Mouse (Mus musculus) layer of hippocampus, adult 9-11 months (tissue): ENCODE data around the gene Fbxo31.
"Not testable (repeated sequence)": the region's sequence is repeated elsewhere in the genome, so short reads cannot be mapped to it uniquely, and the experiment has no call there.

Experiments used
- DNase-seq: peaks from one replicate; pipeline ENCODE4 v3.0.0; 2022

Gene Fbxo31

DNA sequence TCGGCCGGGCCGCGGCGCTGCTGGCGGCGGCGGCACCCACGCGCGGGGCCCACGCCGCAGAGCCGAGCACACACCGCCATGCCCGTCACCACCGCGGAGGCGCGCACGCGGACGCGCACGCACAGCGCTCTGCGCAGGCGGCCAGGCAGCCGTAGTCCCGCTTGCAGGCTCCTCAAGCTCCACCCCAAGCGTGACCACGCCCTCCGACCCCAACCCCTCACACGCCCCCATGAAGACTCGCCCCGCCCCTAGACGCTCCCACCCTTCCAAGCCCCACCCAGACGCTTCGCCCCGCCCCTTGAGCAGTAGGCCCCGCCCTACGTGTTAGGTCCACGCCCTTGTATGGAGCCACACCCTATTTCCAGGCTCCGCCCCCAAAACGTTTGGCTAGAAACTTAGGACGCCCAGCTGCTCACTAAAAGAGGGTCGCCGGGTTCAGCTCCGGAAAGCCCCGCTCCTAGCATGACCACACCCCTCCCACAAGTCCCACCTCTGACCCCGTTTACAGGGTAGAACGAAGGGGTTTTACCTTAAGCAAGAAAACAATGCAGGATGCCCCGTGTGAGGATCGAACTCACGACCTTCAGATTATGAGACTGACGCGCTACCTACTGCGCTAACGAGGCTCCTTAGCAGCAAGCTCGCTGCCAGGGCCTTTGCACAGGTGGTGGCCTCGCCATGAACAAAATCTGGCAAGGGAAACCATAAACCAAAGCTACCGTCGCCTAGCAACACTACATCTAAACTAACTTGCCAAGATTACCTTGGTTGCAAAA lies at the start of gene Fbxo31:
Gene Fbxo31 (minus strand): TSS at position 131 of the 776 bp plus-strand sequence.
- peak; percentile 94 for DNase-seq

- no peak for DNase-seq
These were observed 44.4 kb upstream of the Fbxo31 start for GRCm38 (mm10) chr8:121623043-121623442.

GRCm38 (mm10) chr8:121621879-121622278 lies 43.3 kb upstream of the Fbxo31 start:
- DNase-seq, result no peak

DNA sequence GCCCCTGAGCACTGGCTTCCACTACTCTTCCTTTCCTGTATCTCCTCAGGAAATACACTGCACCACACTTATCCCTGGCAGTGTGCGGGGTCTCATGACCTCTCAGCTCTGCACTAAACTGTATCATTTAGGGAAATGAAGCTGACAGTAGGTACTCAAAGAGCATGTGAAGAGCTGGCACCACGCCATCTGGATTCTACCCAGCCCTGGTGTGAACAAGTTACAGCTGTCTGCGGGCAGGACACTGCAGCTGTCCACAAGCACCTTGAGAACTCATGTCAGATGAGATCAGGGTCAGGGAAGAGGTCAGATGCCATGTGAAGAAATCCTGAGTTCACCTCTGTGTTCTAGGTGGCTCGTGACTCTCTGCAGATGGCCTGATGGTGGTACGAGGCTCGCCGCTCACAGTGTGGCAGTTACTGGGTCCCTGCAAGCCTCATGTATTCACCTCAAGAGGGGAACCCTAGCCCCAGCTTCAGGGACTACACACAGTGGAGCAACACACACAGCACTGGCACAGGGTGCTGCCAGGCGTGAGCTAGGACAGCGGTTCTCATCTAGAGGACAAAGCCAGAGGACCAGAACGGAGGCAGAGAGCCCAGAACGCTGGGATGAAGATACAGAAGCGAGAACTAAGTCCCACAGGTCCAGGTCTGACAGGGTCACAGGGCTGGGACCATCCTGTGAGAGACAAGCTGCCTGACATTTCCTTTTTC lies 42.4 kb upstream of the Fbxo31 start:
- no peak for DNase-seq

GRCm38 (mm10) chr8:121619401-121619995 lies 40.9 kb upstream of the Fbxo31 start:
- DNase-seq, result no peak

- DNase-seq, result no peak
These were observed 34.8 kb upstream of the Fbxo31 start for GRCm38 (mm10) chr8:121613419-121613818.

DNA sequence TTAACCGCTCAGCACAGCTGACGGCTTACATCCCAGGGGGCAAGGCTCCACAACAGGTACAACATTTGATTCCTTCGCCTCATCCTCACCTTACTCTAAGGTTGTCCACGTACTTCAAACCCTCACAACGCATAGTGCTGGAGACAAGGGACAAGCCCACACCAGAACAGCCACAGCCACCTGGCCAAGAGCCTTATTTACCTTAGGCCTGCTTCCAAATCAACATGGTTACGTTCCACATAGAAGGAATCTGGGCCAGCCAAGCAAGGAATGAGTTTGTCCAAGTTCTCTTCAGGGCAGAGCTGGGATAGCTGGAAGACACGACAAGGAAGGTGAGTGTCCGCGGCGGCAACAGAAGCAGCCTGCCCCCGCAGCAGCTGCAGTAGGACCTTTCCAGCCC lies 31.3 kb upstream of the Fbxo31 start:
- DNase-seq, result no peak

DNA sequence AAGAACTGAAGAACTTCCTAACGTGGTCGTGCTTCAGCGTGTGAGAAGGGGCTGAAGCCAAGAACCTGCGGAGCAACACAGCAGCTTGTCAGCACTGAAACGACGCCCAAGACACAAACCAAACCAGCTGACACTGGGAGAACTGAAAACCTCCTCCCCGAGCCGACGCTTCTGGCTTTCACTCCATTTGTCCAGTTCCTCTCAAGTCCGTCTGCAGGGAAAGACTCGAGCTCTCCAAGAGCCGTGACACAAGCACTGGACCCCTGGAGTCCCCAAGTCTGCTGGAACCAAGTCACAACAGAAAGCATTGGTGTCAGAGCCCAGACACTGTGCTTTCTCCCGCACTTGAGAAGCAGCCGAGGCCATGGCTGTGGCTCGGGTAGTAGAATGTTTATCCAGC lies 30.6 kb upstream of the Fbxo31 start:
- no peak for DNase-seq

DNA sequence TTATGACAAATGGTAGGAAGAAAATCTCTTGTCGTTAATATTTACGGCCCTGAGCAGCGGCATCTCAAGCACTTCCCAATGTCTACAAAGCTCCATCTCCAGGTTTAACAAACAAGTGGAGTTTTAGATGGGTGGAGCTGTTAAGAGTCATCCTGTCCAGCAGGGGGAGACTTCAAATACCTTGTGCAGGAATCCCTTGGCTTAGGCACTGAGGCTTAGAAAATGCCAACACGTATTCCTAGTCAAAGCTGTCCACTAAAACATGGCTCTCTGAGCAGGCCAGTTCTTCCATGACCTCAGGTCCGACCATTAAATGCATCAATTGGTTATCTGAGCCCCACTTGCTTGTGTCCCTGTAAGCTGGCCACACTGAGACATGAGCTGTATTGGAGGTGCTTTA lies 29.1 kb upstream of the Fbxo31 start:
- no peak for DNase-seq

DNA sequence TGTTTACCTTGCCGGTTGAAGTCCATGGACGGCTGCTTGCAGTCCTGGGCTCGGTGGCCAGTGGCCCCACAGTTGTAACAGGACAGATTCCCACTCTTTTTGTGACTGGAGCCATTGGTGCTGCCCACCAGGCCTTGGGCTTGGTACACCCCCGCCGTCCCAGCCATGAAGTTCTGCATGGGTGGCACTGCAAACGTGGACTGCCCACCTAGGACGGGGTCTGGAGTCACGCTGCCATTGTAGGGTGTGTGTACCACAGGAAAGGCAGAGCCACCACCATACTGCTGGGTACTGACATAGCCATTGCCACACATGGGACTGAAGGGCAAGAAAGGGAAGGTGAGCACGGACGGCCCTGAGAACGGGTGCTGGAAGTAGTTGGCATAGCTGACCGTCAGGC lies 25.2 kb upstream of the Fbxo31 start:
- DNase-seq, result no peak

GRCm38 (mm10) chr8:121602860-121603259 lies 24.3 kb upstream of the Fbxo31 start:
- peak; percentile 84 for DNase-seq

GRCm38 (mm10) chr8:121602411-121602810 lies 23.8 kb upstream of the Fbxo31 start:
- DNase-seq, result no peak

DNA sequence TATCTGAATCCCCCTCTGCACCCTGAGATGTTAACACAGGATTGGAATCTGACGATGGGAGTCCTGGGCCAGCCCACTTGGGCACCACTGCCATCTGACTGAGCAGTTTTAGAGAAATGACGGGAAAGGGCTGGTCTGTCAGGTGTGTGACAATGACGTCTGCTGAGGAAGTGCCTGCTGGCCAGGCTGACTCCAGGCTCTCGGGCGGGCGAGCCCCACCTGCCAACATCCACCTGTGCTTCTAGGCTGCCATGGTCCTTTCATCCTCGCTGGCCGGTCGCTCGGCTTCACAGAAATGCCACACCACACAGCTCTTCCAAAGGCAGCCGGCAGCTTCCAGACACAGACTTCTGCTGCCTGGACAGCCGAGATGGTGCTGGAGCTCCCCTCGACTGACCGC lies 21.2 kb upstream of the Fbxo31 start:
- DNase-seq, result no peak

GRCm38 (mm10) chr8:121598892-121599291 lies 20.3 kb upstream of the Fbxo31 start:
- peak; percentile 69 for DNase-seq

DNA sequence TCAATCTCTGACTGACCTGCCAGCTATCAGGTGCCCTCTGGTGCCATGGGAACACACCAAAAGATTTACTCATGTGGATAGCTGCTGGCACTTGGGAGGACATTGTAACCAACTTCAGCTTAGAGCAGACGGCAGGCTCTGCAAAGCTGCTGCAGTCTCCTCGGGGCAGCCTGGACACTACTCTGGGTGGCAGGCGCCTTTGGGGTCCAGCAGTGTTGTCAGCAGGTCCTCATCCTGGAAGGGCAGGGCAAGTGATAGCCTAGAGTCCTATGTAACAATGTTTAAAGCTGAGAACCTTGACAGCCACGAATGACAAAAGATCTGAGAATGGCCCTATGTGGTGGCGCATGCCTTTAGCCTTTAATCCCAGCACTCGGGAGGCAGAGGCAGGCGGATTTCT lies 19.6 kb upstream of the Fbxo31 start:
- DNase-seq, result no peak

- not testable (repeated sequence) for DNase-seq
These were observed 18.9 kb upstream of the Fbxo31 start for GRCm38 (mm10) chr8:121597492-121597891.

DNA sequence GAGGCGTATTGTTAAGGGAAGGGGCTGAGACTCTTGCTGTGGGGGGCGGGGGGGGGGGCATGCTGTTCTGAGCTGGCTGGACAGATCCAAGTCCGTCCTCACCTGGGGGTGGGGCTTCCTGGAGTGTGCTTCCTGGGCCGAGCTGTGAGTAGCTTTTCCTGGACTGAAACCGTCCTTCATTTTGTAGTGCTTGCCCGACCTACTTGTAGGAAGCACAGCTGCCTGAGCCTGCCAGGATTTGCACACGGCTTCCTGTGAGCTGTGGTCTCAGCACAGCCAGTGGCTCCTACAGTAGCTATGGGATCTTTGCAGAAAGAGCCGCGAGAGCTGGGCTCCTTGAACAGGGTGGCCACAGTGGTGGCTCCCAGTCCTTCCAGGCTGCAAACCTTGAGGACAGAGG lies 15.4 kb upstream of the Fbxo31 start:
- no peak for DNase-seq

DNA sequence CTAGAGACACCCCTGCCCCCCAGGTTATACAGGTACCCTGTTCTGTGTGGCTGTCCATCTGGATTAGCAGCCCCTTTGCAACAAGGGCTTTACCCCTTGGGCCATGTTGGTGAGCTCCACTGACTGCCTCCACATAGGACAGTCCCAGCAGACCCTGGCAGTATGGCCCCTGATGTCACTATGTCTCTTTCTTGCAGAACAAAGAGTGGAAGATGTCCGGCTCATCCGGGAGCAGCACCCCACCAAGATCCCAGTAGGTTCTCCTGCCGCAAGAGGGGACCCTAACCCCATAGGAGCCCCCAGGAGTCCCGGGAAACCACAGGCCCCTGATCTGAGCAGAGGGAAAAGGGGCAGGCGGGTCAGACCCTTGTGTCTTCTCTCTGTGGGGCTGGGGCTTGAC lies 14.7 kb upstream of the Fbxo31 start:
- no peak for DNase-seq

DNA sequence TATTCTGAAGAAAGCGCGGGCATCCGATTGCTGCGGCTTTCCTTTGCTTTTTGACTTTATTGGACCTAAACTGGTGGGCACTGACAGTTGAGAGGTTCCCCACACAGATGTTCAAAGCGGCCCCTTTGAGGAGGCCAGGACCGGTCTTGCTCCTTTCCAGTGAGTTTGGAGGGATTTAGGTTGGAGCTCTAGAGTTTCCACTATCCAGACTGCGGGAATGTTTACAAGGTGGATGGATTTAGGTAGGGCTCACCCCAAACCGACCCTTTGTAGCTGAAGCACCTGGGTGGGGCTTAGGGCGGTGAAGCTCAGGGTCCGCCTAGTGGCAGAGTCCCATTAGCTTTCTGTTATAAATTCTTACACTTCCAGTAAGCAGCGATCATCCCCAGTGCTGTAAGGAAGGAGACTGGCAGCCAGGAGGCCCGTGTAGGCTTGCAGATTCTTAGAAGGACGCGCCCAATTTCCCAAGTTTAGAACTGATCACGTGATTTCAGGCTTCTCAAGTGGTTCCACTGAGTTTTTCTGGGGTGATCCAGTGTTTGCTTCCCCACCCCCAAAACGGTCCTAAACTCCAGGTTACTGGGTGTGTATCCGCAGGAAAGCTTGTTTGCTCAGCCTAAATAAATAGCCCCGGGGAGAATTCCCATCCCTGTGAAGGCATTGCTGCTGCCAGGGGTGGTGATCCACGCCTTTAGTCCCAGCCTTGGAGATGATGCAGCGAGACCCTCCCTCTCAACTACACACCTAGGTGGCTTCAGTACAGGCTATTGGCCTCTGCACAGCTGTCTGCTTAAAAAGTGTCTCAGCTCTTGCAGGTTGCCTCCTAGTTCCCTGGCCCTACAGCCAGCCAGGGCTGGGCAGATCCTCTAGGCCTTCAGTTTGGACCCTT lies 12.8 kb upstream of the Fbxo31 start:
- no peak for DNase-seq

DNA sequence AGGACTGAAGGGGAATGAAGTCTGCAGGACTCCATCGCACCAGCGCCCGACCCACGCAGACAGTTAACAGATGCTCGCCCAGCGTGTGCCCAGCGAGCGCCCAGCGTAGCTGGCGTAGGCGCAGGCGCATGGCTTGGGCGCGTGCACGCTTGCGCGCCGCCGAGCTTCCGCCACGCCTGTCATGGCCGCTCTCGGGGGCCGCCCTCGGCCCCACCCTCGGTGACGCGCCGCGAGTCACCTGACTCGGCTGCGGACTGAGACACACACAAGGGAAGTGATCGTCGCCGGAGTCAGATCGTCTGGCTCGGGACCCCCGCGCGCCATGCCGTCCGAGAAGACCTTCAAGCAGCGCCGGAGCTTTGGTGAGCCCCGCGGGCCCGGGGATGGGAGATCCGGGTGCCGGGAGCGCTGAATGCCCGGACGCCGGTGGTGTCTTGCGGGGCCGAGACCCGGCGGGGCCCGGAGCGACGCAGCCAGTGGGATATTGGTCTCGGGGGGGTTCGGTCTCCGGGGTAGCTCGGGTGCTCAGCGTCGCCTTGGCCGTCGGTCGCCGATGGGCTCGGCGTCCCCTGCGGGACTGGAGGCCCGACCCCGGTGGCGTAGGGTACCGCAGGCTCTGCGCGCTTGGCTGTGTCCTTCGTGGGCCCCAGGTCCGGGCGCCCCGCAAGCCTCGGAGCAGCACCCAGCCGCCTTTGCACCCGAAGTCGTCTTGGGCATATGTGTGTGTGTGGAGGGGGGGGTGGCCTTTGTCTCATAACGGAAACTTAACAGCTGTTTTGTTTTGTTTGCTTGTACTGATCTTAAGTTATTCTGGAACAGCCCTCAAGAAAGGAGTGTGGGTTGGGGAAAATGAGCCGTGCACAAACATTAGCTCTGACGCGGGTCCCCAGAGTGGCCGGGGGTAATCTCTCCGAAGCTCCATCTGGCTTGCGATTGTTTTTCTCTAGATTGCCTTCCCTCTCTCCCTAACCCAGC lies 11.9 kb upstream of the Fbxo31 start, which contains the start of gene Map1lc3b:
Gene Map1lc3b (plus strand): TSS at position 159 of the 975 bp plus-strand sequence.
- DNase-seq, result peak; percentile 96

- no peak for DNase-seq
These were observed 10.7 kb upstream of the Fbxo31 start for GRCm38 (mm10) chr8:121589205-121589726.
